Mouse (Mus musculus) left cerebral cortex, adult 9 months (tissue): ENCODE measurements around the gene Dop1a.

Source experiments
- DNase-seq, 2 experiments: peaks; one replicate each; pipeline ENCODE4 v3.0.0; 2022; ENCODE audit warnings: low spot score in 2 of 2

The Dop1a gene

DNA sequence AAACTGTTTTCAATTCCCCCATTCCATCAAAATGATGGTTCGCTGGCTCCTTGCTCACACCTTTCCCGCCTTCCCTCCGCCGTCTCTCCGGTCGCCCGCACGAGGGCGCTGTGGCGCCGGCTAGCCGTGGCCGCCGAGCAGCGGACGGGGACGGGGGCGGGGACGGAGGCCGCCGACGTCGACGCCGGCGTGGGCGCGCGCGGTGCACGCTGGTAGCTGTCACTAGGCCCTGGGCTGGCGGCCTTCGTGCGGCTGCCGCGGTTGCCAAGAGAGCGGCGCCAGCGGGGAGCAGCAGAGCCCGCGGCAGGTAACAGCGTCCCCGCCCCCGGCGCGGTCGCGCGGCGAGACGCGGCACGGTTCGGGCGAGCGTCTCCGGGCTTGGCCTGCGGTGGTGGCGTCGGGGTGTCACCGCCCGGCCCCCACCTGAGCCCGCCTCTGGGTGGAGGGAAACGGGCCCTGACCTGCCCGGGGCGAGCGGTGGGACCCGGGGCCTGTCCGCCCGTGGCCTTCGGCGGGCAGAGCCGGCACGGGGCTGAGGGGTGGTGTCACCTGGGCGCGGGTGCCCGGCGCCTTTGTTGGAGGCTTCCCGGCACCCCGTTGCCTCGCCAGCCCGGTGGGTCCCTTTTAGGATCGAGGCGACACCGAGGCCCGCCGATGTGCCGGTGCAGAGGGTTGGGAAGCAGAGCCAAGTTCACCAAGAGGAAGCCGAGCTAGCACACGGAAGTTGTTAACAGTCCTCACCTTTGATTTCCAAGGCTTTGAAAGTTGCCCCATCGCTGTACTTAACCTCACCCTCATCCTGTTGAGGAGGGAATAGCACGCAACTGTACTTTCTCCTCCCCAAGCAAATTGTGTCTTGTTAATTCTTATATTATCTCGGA lies at the start of gene Dop1a:
Gene Dop1a, plus strand, starts transcription at position 165 of the 881 bp plus-strand sequence.
- peak; percentile 61 to 85 for DNase-seq

DNA sequence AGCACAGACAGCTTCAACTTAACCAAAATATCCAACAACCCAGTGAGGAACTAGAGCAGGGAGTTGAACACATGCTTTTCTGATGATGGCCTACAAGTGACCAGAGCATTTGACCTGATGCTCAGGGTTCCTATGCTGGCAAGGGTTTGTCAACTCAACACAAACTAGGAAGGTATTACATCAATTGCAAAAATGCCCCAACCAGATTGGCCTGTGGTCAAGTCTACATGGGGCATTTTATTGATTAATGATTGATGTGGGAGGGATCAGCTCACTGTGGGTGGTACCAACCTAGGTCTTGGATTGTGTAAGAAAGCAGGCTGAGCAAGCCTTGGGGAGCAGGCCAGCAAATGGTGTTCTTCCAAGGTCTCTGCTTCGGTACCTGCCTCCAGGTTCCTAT lies 49.0 kb upstream of the Dop1a start:
- no peak for DNase-seq

- DNase-seq = peak; percentile 23 to 31
Measured at GRCm38 (mm10) chr9:86419366-86419765, 47.6 kb upstream of the Dop1a start.

GRCm38 (mm10) chr9:86423331-86423730 lies 43.6 kb upstream of the Dop1a start:
- no peak for DNase-seq

GRCm38 (mm10) chr9:86435510-86435909 lies 31.4 kb upstream of the Dop1a start:
- DNase-seq = no peak

DNA sequence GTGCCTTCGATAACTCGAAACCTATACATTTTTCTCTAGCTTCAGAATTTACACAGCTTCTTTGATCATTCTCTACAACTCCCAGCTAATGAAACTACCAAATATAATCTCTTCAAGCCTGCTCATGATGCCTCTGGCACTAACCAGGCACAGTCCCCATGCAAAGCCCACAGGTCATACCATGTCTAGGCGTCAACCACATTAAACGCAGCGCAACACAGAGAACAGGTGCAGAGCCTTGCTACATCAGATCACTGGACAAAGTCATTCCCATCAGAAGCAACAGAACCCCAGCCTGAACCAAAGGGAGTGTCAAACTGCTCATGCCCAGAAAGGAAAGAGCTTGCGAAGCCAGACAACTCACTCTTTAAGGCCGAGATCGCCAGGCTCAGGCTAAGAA lies 30.3 kb upstream of the Dop1a start:
- no peak for DNase-seq

DNA sequence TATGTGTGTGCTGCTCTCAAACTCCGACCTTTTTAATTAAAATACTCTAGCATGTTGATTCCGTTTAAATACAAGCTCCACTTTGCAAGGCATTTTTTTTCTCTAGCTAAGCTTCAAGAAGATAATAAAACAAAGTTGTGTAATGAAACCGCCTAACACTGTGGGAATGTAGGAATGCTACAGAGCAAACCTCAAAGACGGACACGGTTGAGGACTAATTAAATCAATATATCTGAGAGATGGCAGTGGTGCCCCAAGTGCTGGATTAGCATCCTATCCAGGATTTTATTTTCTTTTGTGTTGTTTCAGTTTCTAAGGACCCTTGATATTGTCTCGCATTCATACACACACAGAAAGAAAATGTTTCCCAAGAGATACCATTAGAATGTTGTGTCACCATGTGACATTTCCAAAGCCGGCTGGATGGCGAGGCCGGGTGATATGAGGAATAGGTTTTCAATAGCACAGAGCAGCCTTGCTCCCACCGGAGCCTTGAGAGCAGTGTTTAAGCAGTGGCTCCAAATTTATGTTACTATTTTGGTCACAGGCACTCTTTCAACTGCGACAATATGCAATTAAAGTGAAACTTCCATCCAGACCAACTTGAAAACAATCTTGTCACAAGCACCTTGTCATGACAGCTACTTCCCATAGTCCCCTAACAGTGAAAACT lies 28.5 kb upstream of the Dop1a start:
- DNase-seq = no peak

DNA sequence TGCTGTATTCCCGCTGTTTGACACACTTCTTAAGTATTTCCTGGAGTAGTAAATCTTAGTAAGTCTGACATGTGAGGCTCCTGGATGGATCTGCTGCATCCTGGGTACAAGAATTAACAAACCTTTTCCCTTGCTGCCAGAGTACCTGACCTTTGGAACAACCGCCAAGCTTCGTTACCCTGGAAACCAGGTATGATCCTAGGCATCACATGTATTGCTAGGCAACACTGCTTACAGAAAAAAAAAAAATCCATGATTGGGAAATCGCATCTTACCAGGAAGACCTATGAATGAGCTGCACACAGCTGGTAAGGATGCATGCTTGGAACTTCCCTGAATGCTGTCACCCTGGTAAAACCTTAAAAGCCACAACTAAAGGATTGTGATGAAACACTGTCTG lies 24.7 kb upstream of the Dop1a start:
- DNase-seq = no peak

DNA sequence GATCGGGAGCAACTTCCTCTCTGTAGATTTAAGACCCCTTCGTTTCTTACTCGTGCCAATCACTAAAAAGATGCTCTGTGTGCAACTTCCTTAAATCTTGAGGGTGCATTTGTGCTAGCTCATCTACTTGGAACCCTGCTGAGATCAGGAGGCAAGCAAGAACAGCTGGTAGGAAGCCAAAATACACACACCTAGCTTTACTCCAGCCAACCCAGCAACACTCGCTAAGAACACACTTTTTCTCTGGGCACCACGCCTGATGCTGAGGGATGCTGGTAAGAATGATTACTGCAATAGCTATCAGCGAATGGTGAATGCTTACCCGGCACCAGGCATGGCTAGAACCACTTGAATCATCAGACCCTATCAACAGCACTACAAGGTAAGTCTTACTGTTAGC lies 20.1 kb upstream of the Dop1a start:
- DNase-seq = no peak

GRCm38 (mm10) chr9:86447431-86447830 lies 19.5 kb upstream of the Dop1a start:
- no peak for DNase-seq

GRCm38 (mm10) chr9:86449581-86449980 lies 17.4 kb upstream of the Dop1a start:
- DNase-seq = peak in 1 of 2 experiments; percentile 80

DNA sequence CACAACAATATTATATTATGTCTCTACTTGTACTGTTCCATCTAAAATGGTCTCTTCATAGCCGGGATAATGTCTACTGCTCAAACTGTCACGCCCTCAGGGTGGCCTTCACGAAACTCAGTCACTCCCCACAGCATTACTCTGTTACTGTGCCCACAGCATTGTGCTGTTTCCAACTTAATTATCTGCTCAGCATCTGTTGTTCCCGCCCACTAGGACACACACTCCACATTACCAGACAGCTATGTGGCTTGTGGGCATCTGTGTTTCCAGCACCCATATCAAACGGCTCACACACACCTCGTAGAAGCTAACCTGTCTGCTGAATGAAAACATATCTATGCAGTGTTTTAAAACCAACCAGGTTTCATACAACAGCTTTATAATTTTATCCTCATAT lies 15.9 kb upstream of the Dop1a start:
- DNase-seq = peak in 1 of 2 experiments; percentile 51

DNA sequence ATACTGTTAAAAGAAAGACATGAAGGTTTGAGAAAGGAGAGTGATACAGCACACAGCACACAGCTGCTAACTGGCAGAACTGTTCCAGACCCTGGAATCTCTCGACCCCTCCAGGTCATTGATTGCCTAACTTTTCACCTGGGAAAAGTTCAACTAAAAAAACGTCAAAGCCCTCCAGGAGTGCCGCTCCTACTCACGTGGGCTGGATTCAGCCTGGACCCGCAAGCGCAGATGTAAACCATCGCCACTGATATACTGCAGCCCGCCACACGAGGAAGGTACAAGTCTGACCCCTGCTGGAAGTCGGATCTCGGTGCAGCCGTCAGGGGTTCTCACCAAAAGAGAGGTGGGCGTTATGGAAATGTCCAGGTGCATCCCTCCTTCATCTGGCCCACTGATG lies 15.3 kb upstream of the Dop1a start:
- DNase-seq = peak in 1 of 2 experiments; percentile 71

GRCm38 (mm10) chr9:86453626-86454025 lies 13.3 kb upstream of the Dop1a start:
- DNase-seq = no peak

DNA sequence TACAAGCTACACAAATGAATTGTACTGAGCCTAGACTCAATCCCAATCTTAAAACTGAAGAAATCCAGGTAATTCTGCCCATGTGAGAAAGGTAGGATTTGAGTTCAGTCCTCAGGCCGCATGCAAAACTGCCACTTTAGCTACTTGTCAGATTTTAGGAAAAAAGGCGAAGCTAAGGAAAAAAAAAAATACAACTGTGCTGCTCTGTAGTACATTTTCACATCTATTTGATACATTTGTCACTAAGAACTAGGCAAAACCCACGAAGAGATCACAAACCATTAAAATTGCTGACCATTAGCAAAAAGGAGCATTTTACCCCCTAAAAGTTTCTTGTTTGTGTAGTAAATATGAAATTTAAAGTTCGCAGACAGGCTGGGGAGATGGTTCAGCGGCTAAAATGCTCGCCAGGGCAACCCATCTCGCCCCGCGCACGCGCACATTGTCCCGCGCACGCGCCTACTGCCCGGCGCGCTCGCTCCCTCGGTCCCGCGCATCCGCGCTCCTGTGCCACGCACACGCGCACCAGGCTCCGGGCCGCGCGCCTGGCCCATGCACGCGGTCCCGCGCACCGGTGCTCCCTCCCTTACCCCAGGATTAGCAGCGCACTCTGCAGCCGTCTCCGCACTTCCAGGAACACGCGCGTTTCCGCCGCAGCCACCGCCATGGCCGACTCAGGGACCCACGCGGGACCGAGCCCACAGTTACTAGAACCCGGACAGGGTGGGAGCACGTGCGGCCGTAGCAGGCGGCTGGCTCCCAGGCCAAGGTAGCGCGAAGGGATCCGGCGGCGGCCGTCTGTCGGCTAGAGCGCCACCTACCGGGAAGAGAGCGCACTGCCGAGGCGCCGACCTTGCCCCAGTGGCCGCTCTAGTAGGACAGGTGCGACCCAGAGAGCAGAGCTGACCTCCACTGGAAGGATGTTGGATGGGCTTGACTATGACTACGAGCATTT lies 2.5 kb upstream of the Dop1a start, which contains the start of gene Ube2cbp:
Gene Ube2cbp, minus strand, starts transcription at position 800 of the 955 bp plus-strand sequence.
- peak; percentile 73 to 86 for DNase-seq

DNA sequence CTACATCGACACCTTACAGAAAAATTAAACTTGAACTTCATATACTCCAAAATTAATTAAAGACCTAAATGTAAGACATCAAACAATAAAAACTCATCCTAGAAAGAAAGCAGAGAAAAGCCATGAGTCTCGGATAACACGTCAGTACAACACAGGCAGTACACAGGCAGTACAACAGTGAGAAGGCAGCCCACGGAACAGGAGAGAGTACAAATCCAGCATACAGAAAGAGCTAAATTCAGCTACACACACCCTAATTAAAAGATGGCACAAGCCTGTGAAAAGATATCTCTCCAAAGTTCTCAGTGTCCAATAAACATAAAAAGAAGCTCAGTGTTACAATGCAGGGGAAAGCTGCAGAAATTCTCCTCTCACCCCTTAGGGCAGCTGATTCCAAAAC lies 9.0 kb downstream of the Dop1a start:
- DNase-seq = no peak

- no peak for DNase-seq
Measured at GRCm38 (mm10) chr9:86476763-86477162, 9.8 kb downstream of the Dop1a start.

- DNase-seq = no peak
Measured at GRCm38 (mm10) chr9:86478414-86479093, 11.6 kb downstream of the Dop1a start.

DNA sequence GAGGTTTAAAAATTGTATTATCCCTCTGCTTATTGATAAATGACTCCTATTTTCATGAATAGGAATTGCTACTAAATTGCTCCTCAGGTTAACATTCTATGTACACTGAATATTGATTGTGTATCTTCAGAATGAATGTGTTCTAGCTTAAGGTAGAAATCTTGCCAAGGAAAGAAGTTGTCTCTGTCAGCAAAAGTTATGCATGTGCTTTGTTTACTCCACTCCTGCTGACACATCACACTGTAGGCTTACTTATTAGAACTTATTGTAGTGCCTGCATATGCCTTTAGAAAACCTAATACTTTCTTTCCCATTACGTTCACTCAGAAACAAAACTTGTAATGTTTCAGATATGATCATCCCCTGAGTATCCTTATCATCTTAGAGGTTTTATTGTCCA lies 15.3 kb downstream of the Dop1a start:
- no peak for DNase-seq

- DNase-seq = no peak
Measured at GRCm38 (mm10) chr9:86491740-86492139, 24.8 kb downstream of the Dop1a start.

DNA sequence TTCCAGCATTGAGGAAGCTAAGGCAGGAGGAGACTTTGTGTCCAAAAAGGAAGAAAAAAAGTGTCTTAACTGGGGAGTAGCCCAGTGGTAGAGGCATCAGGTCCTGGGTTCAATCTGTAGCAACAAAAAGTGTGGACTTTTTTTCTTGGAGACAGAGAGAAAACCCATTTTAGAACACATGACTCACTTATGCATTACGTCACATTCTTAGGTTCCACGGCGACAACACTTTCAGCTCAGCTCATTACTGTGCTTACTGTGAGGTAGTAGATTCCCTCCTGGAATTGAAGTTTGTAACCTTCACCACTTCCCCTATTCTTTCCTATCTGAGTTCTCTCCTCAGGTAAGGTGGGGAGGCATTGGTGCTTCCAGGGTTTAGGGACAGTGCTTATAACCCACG lies 29.3 kb downstream of the Dop1a start:
- no peak for DNase-seq
